In genomic region chr11:67772577-67772976, GRCm38 (mm10) we compare ENCODE assay signal across 8 mouse cellular contexts. TPM values are rescaled to one million over a fixed set of nuclear protein-coding genes. Genes with fewer than 3 reads are reported as not detected.
A peak's percentile ranks its signal among the peaks of the same experiment; 100 is the strongest.
DNase-seq lines count a peak whose midpoint lies in the region; ATAC-seq and TF ChIP-seq lines count a peak whose summit lies in the region.
"Had no signal": no experiment of that assay in that cellular context is flagged by ENCODE, and none has a peak within 500 bp of the region (broad histone marks: within the 10 kb centered on the region; RNA-seq: fewer than 3 reads in every experiment).

No protein-coding gene starts in this region.

- no peak overlapping the region for H3K27ac ChIP-seq in midbrain, embryonic 14.5 days (replicated peaks; ENCODE audit: low read depth, low read length)
- no peak overlapping the region for H3K27ac ChIP-seq in midbrain, embryonic 15.5 days
- H3K27ac ChIP-seq in liver, postnatal 0 days (ENCODE audit: low read depth), result no peak overlapping the region
- H3K27ac ChIP-seq: heart, embryonic 13.5 days had no signal

- H3K9ac ChIP-seq in midbrain, embryonic 14.5 days (replicated peaks; ENCODE audit: low read length), result no peak overlapping the region
- no peak overlapping the region for H3K9ac ChIP-seq in midbrain, embryonic 15.5 days
- H3K9ac ChIP-seq in liver, postnatal 0 days (replicated peaks), result no peak overlapping the region
- H3K9ac ChIP-seq: heart, embryonic 13.5 days had no signal

- no peaks in the 10 kb centered on the region for H3K36me3 ChIP-seq in midbrain, embryonic 14.5 days (ENCODE audit: control insufficient read depth, insufficient read depth, low read length)
- no peaks in the 10 kb centered on the region for H3K36me3 ChIP-seq in midbrain, embryonic 15.5 days (replicated peaks)
- H3K36me3 ChIP-seq in liver, postnatal 0 days (replicated peaks; ENCODE audit: insufficient read depth, low read length), result no peaks in the 10 kb centered on the region
- H3K36me3 ChIP-seq: heart, embryonic 13.5 days had no signal

- H3K4me3 ChIP-seq in midbrain, embryonic 14.5 days (replicated peaks; ENCODE audit: low read depth, low read length), result no peak overlapping the region
- no peak overlapping the region for H3K4me3 ChIP-seq in midbrain, embryonic 15.5 days
- no peak overlapping the region for H3K4me3 ChIP-seq in liver, postnatal 0 days (ENCODE audit: low read depth, low read length)
- H3K4me3 ChIP-seq: heart, embryonic 13.5 days had no signal

- no peak for ATAC-seq in midbrain, embryonic 14.5 days (ENCODE audit: low FRiP score, low TSS enrichment)
- ATAC-seq in midbrain, embryonic 15.5 days (replicated peaks), result no peak
- no peak for ATAC-seq in liver, postnatal 0 days

- no peak overlapping the region for H3K4me2 ChIP-seq in midbrain, embryonic 14.5 days (ENCODE audit: low read length)
- no peak overlapping the region for H3K4me2 ChIP-seq in midbrain, embryonic 15.5 days
- H3K4me2 ChIP-seq in liver, postnatal 0 days (ENCODE audit: low read depth, low read length), result no peak overlapping the region
- H3K4me2 ChIP-seq: heart, embryonic 13.5 days had no signal

- TF ChIP-seq CTCF in liver, postnatal 0 days (IDR thresholded peaks at IDR 0.05; ENCODE audit: low read depth), result peak; percentile 53

- no peaks in the 10 kb centered on the region for H3K4me1 ChIP-seq in midbrain, embryonic 14.5 days (ENCODE audit: control insufficient read depth, insufficient read depth, low read length)
- no peaks in the 10 kb centered on the region for H3K4me1 ChIP-seq in midbrain, embryonic 15.5 days
- H3K4me1 ChIP-seq in liver, postnatal 0 days (ENCODE audit: insufficient read depth), result no peaks in the 10 kb centered on the region
- H3K4me1 ChIP-seq: heart, embryonic 13.5 days had no signal

- H3K27me3 ChIP-seq in midbrain, embryonic 14.5 days (ENCODE audit: control insufficient read depth, insufficient read depth, low read length), result no peaks in the 10 kb centered on the region
- H3K27me3 ChIP-seq in midbrain, embryonic 15.5 days (replicated peaks), result no peaks in the 10 kb centered on the region
- no peaks in the 10 kb centered on the region for H3K27me3 ChIP-seq in liver, postnatal 0 days (ENCODE audit: insufficient read depth, low read length)

- DNase-seq in midbrain, embryonic 14.5 days, result peak; percentile 85
- DNase-seq in adrenal gland, postnatal 10 days, result peak; percentile 63
- peak; percentile 81 for DNase-seq in embryo, embryonic 10.5 days (ENCODE audit: low spot score)
- peak; percentile 64 for DNase-seq in kidney, postnatal 10 days
- DNase-seq in liver, postnatal 0 days, result peak; percentile 45
- DNase-seq in urinary bladder, postnatal 36 days (ENCODE audit: low spot score in 2 of 2), result peak; percentile 18 to 29

- no peaks in the 10 kb centered on the region for H3K9me3 ChIP-seq in midbrain, embryonic 14.5 days (ENCODE audit: control insufficient read depth, low read length)
- no peaks in the 10 kb centered on the region for H3K9me3 ChIP-seq in midbrain, embryonic 15.5 days
- H3K9me3 ChIP-seq in liver, postnatal 0 days (ENCODE audit: low read length), result no peaks in the 10 kb centered on the region
- H3K9me3 ChIP-seq: heart, embryonic 13.5 days had no signal

- TF ChIP-seq EP300 in liver, postnatal 0 days (IDR thresholded peaks at IDR 0.05; ENCODE audit: low read depth), result no peak

- WGBS in midbrain, embryonic 14.5 days, result 33% methylated on average over 8 of the region's 8 CpGs
- WGBS in midbrain, embryonic 15.5 days, result 24% methylated on average over 8 of the region's 8 CpGs
- 26% methylated on average over 8 of the region's 8 CpGs for WGBS in liver, postnatal 0 days (ENCODE audit: insufficient replicate concordance)

RNA-seq across cellular contexts. Expression of gene Glp2r, which starts 1.6 kb away (rescaled TPM):
- 0.07 TPM in 1 of 2 replicates, not detected in the other for polyA plus RNA-seq in midbrain, embryonic 14.5 days (2014; fragmentation: Nextera tagmentation; extraction: Ambion mirVana)
- polyA plus RNA-seq in midbrain, embryonic 15.5 days (2015; fragmentation: Nextera tagmentation; extraction: Ambion mirVana), result 0.04 TPM in 2 replicates
- under 1 TPM in 1 of 2 experiments, not detected in 1; 0.06 TPM for total RNA-seq in adrenal gland, postnatal 10 days (2021)
- polyA plus RNA-seq in liver, postnatal 0 days (2015; fragmentation: Nextera tagmentation; extraction: Ambion mirVana), result 0.02 TPM in 1 of 2 replicates, not detected in the other
- polyA plus RNA-seq: heart, embryonic 13.5 days had no signal

RNA-seq across cellular contexts. Expression of gene Gsg1l2, which starts 1.8 kb away (rescaled TPM):
- polyA plus RNA-seq in midbrain, embryonic 14.5 days (2014; fragmentation: Nextera tagmentation; extraction: Ambion mirVana), result not detected in 2 replicates
- polyA plus RNA-seq in midbrain, embryonic 15.5 days (2015; fragmentation: Nextera tagmentation; extraction: Ambion mirVana), result not detected in 2 replicates
- total RNA-seq in adrenal gland, postnatal 10 days (2021), result not detected
- not detected in 2 replicates for polyA plus RNA-seq in liver, postnatal 0 days (2015; fragmentation: Nextera tagmentation; extraction: Ambion mirVana)
- polyA plus RNA-seq: heart, embryonic 13.5 days had no signal

RNA-seq across cellular contexts. Expression of gene Dhrs7c, which starts 25.4 kb away (rescaled TPM):
- polyA plus RNA-seq in midbrain, embryonic 14.5 days (2014; fragmentation: Nextera tagmentation; extraction: Ambion mirVana), result not detected in 2 replicates
- not detected in 2 replicates for polyA plus RNA-seq in midbrain, embryonic 15.5 days (2015; fragmentation: Nextera tagmentation; extraction: Ambion mirVana)
- 10 to 100 TPM in 1 of 2 experiments, 1 to 10 TPM in 1; 5.2 to 23.7 TPM for total RNA-seq in adrenal gland, postnatal 10 days (2021)
- 0.95 TPM in 1 of 2 replicates, not detected in the other for polyA plus RNA-seq in liver, postnatal 0 days (2015; fragmentation: Nextera tagmentation; extraction: Ambion mirVana)

Comparison
In these comparisons a context has a peak if more than half of its experiments do, and no peak if none do; other contexts are left out.
1. DNase-seq: peak in every context shown above with its lines; median percentile 85 in midbrain, embryonic 14.5 days; 81 in embryo, embryonic 10.5 days; 64 in kidney, postnatal 10 days; 63 in adrenal gland, postnatal 10 days; 45 in liver, postnatal 0 days; 24 in urinary bladder, postnatal 36 days.